Comparison of ENCODE assay signal across 21 mouse cellular contexts in the genomic region with DNA sequence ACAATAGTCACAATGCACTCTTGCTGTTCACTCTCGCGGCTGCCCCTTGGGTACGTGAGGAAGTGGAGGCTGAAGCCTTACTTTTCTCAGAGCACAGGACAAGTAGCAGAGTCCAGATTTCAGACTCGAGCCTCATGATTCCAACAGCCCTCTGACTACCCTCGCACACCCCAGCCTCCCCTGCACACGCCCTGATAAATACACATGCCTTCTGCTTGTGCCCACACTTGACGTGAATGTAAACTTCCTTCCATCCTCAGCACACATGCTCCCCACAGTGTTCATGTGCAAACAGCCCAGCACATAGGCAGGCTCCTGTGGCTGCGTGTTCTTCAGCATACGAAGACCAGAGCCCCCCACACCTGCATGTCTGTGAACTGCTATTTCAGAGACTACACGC. TPM values are rescaled to one million over a fixed set of nuclear protein-coding genes. Genes with fewer than 3 reads are reported as not detected.
DNase-seq lines count a peak whose midpoint lies in the region; ATAC-seq lines count a peak whose summit lies in the region.
"Had no signal": no experiment of that assay in that cellular context is flagged by ENCODE, and none has a peak within 500 bp of the region (broad histone marks: within the 10 kb centered on the region; RNA-seq: fewer than 3 reads in every experiment).

No protein-coding gene starts in this region.

- peaks cover 46% of the 10 kb centered on the region for H3K4me1 ChIP-seq in heart, embryonic 13.5 days
- peaks cover 54% of the 10 kb centered on the region for H3K4me1 ChIP-seq in embryonic facial prominence, embryonic 10.5 days
- H3K4me1 ChIP-seq in heart, embryonic 14.5 days (ENCODE audit: control insufficient read depth in 2 of 2, insufficient read depth in 2 of 2, low read length in 2 of 2) = peaks cover 28 to 32% of the 10 kb centered on the region in 2 experiments

- no peaks in the 10 kb centered on the region for H3K9me3 ChIP-seq in heart, embryonic 13.5 days
- H3K9me3 ChIP-seq in embryonic facial prominence, embryonic 10.5 days = no peaks in the 10 kb centered on the region
- H3K9me3 ChIP-seq in heart, embryonic 14.5 days (ENCODE audit: control insufficient read depth, low read length) = no peaks in the 10 kb centered on the region
- H3K9me3 ChIP-seq: hindbrain, embryonic 12.5 days; midbrain, embryonic 13.5 days had no signal

- H3K27me3 ChIP-seq in heart, embryonic 13.5 days (replicated peaks) = peaks cover 51% of the 10 kb centered on the region
- H3K27me3 ChIP-seq in embryonic facial prominence, embryonic 10.5 days (replicated peaks; ENCODE audit: low read depth, poor library complexity, severe bottlenecking) = no peaks in the 10 kb centered on the region
- 0 out of 2 replicates have a peak, but pooled peaks cover 3% of the 10 kb centered on the region for H3K27me3 ChIP-seq in heart, embryonic 14.5 days (ENCODE audit: control insufficient read depth, insufficient read depth, low read length)
- H3K27me3 ChIP-seq: hindbrain, embryonic 12.5 days; midbrain, embryonic 13.5 days had no signal

- H3K36me3 ChIP-seq in heart, embryonic 13.5 days = peaks cover 37% of the 10 kb centered on the region
- H3K36me3 ChIP-seq in embryonic facial prominence, embryonic 10.5 days (replicated peaks) = no peaks in the 10 kb centered on the region
- peaks cover 48% of the 10 kb centered on the region for H3K36me3 ChIP-seq in heart, embryonic 14.5 days (ENCODE audit: control insufficient read depth, insufficient read depth, low read length)
- H3K36me3 ChIP-seq: hindbrain, embryonic 12.5 days; midbrain, embryonic 13.5 days had no signal

- H3K9ac ChIP-seq in heart, embryonic 13.5 days = peak overlapping the region; percentile 96
- H3K9ac ChIP-seq in heart, embryonic 14.5 days (ENCODE audit: low read length) = peak overlapping the region; percentile 100
- H3K9ac ChIP-seq: hindbrain, embryonic 12.5 days; midbrain, embryonic 13.5 days had no signal

- DNase-seq in heart, adult 8-10 months (ENCODE audit: low spot score) = no peak
- DNase-seq in embryonic facial prominence, embryonic 10.5 days (ENCODE audit: low spot score) = no peak
- DNase-seq in lung, postnatal 25 days (ENCODE audit: low spot score) = peak; percentile 36
- DNase-seq in cerebellum, adult 8-10 months = no peak
- DNase-seq: adrenal gland, postnatal 14 days; cerebellum, adult 9-10 months; gastrocnemius, postnatal 25 days; kidney, adult 11 months; kidney, postnatal 25 days; layer of hippocampus, adult 9-11 months; thymus, adult 18-20 months had no signal

- WGBS in heart, embryonic 13.5 days = 32% methylated on average over 10 of the region's 10 CpGs
- WGBS in embryonic facial prominence, embryonic 10.5 days = 64% methylated on average over 10 of the region's 10 CpGs
- WGBS in heart, embryonic 14.5 days = 21% methylated on average over 10 of the region's 10 CpGs

- H3K4me3 ChIP-seq in heart, embryonic 13.5 days = peak overlapping the region; percentile 64
- no peak overlapping the region for H3K4me3 ChIP-seq in embryonic facial prominence, embryonic 10.5 days
- H3K4me3 ChIP-seq in heart, embryonic 14.5 days (ENCODE audit: control insufficient read depth in 1 of 2, insufficient read depth in 1 of 2, low read depth in 1 of 2, low read length in 2 of 2) = peak overlapping the region; percentile 62 to 66
- H3K4me3 ChIP-seq: hindbrain, embryonic 12.5 days; midbrain, embryonic 13.5 days had no signal

- H3K4me2 ChIP-seq in heart, embryonic 13.5 days = peak overlapping the region; percentile 66
- peak overlapping the region; percentile 73 for H3K4me2 ChIP-seq in heart, embryonic 14.5 days (ENCODE audit: low read length)
- H3K4me2 ChIP-seq: hindbrain, embryonic 12.5 days; midbrain, embryonic 13.5 days had no signal

- ATAC-seq in heart, embryonic 13.5 days (ENCODE audit: extremely low read depth, insufficient number of reproducible peaks, low FRiP score, low TSS enrichment) = no peak
- ATAC-seq in heart, embryonic 14.5 days (ENCODE audit: insufficient number of reproducible peaks, insufficient read depth, low FRiP score, low read depth) = no peak
- no peak for ATAC-seq in megakaryocyte, adult 5-6 weeks (ENCODE audit: poor library complexity, severe bottlenecking)
- ATAC-seq: forebrain, embryonic 16.5 days; midbrain, embryonic 13.5 days had no signal

- H3K27ac ChIP-seq in heart, embryonic 13.5 days (replicated peaks) = peak overlapping the region; percentile 98
- H3K27ac ChIP-seq in embryonic facial prominence, embryonic 10.5 days (replicated peaks) = peak overlapping the region; percentile 52; the same call in 1 of the 2 replicates
- peak overlapping the region; percentile 99 to 100 for H3K27ac ChIP-seq in heart, embryonic 14.5 days (replicated peaks in 1 of 2; ENCODE audit: control insufficient read depth in 1 of 2, insufficient read depth in 1 of 2, low read depth in 2 of 2, low read length in 2 of 2)
- H3K27ac ChIP-seq: hindbrain, embryonic 12.5 days had no signal

RNA-seq across cellular contexts. Expression of a gene that starts 0.8 kb away (rescaled TPM):
- 3,662 and 3,747 TPM in 2 replicates for polyA plus RNA-seq in heart, embryonic 13.5 days (2015; fragmentation: Nextera tagmentation; extraction: Ambion mirVana)
- total RNA-seq in heart, adult 8-10 months (2022) = 1,000 to 10,000 TPM; 1,453 to 2,519 (median 2,136) TPM
- polyA plus RNA-seq in embryonic facial prominence, embryonic 10.5 days (2016; fragmentation: Nextera tagmentation; extraction: Ambion mirVana) = 1.9 and 8.4 TPM in 2 replicates
- 5,319 and 5,796 TPM in 2 replicates for polyA plus RNA-seq in heart, embryonic 14.5 days (2014; fragmentation: Nextera tagmentation; extraction: Ambion mirVana)
- not detected in 2 replicates for total RNA-seq in megakaryocyte, adult 5-6 weeks (2015)
- not detected in 2 replicates for total RNA-seq in megakaryocyte, adult 5-6 weeks (2017)
- polyA plus RNA-seq: spleen, adult 2 months had no signal

RNA-seq across cellular contexts. Expression of a gene that starts 16.9 kb away (rescaled TPM):
- polyA plus RNA-seq in heart, embryonic 13.5 days (2015; fragmentation: Nextera tagmentation; extraction: Ambion mirVana) = not detected in 2 replicates
- total RNA-seq in heart, adult 8-10 months (2022) = not detected
- not detected in 2 replicates for polyA plus RNA-seq in embryonic facial prominence, embryonic 10.5 days (2016; fragmentation: Nextera tagmentation; extraction: Ambion mirVana)
- polyA plus RNA-seq in heart, embryonic 14.5 days (2014; fragmentation: Nextera tagmentation; extraction: Ambion mirVana) = not detected in 2 replicates
- total RNA-seq in megakaryocyte, adult 5-6 weeks (2015) = not detected in 2 replicates
- total RNA-seq in megakaryocyte, adult 5-6 weeks (2017) = not detected in 2 replicates
- total RNA-seq: adrenal gland, postnatal 14 days; gastrocnemius, postnatal 25 days; left cerebral cortex, postnatal 10 days had no signal
- polyA plus RNA-seq: forebrain, embryonic 16.5 days; hindbrain, embryonic 12.5 days; limb, embryonic 14.5 days; liver, embryonic 16.5 days; midbrain, embryonic 13.5 days; spleen, adult 2 months had no signal

RNA-seq across cellular contexts. Expression of a gene that starts 21.6 kb away (rescaled TPM):
- polyA plus RNA-seq in heart, embryonic 13.5 days (2015; fragmentation: Nextera tagmentation; extraction: Ambion mirVana) = 56.8 and 58.2 TPM in 2 replicates
- total RNA-seq in heart, adult 8-10 months (2022) = 10 to 100 TPM; 22.3 to 31.5 (median 25.9) TPM
- 91.1 and 94.2 TPM in 2 replicates for polyA plus RNA-seq in embryonic facial prominence, embryonic 10.5 days (2016; fragmentation: Nextera tagmentation; extraction: Ambion mirVana)
- polyA plus RNA-seq in heart, embryonic 14.5 days (2014; fragmentation: Nextera tagmentation; extraction: Ambion mirVana) = 53.8 and 54.9 TPM in 2 replicates
- 56.1 and 56.9 TPM in 2 replicates for total RNA-seq in megakaryocyte, adult 5-6 weeks (2015)
- 32.9 and 52.7 TPM in 2 replicates for total RNA-seq in megakaryocyte, adult 5-6 weeks (2017)

RNA-seq across cellular contexts. Expression of a gene that starts 26.9 kb away (rescaled TPM):
- 1,796 and 1,858 TPM in 2 replicates for polyA plus RNA-seq in heart, embryonic 13.5 days (2015; fragmentation: Nextera tagmentation; extraction: Ambion mirVana)
- total RNA-seq in heart, adult 8-10 months (2022) = over 10,000 TPM; 18,156 to 23,973 (median 22,335) TPM
- 0.26 and 2.0 TPM in 2 replicates for polyA plus RNA-seq in embryonic facial prominence, embryonic 10.5 days (2016; fragmentation: Nextera tagmentation; extraction: Ambion mirVana)
- polyA plus RNA-seq in heart, embryonic 14.5 days (2014; fragmentation: Nextera tagmentation; extraction: Ambion mirVana) = 2,542 and 2,728 TPM in 2 replicates
- total RNA-seq in megakaryocyte, adult 5-6 weeks (2015) = not detected in 2 replicates
- total RNA-seq in megakaryocyte, adult 5-6 weeks (2017) = not detected in 2 replicates

RNA-seq across cellular contexts. Expression of a gene that starts 57.6 kb away (rescaled TPM):
- 0.49 and 0.98 TPM in 2 replicates for polyA plus RNA-seq in heart, embryonic 13.5 days (2015; fragmentation: Nextera tagmentation; extraction: Ambion mirVana)
- total RNA-seq in heart, adult 8-10 months (2022) = 1 to 10 TPM in 1 of 4 experiments, under 1 TPM in 1, not detected in 2; 0.41 to 1.2 TPM
- polyA plus RNA-seq in embryonic facial prominence, embryonic 10.5 days (2016; fragmentation: Nextera tagmentation; extraction: Ambion mirVana) = 2.2 and 2.7 TPM in 2 replicates
- 0.58 and 0.72 TPM in 2 replicates for polyA plus RNA-seq in heart, embryonic 14.5 days (2014; fragmentation: Nextera tagmentation; extraction: Ambion mirVana)
- not detected in 2 replicates for total RNA-seq in megakaryocyte, adult 5-6 weeks (2015)
- not detected in 2 replicates for total RNA-seq in megakaryocyte, adult 5-6 weeks (2017)

Comparison
In these comparisons a context has a peak if more than half of its experiments do, and no peak if none do; other contexts are left out.
1. RNA of a gene that starts 0.8 kb away (polyA plus RNA-seq): 5,319 to 5,796 TPM in heart, embryonic 14.5 days and 3,662 to 3,747 TPM in heart, embryonic 13.5 days; 1.9 to 8.4 TPM in embryonic facial prominence, embryonic 10.5 days; every median in the first group is over 100 times any median in the second.
2. Peak in every context shown above with its lines, with median percentiles within 50 percentile points of each other: H3K27ac ChIP-seq.